Mouse (Mus musculus) heart, embryonic 16.5 days (tissue): ENCODE data around the gene Dguok. TPM values are rescaled to one million over a fixed set of nuclear protein-coding genes. Genes with fewer than 3 reads are reported as not detected.

Experiments used
- ATAC-seq: fragments of 200-750 bp; cut with Nextera tagmentation; replicated peaks from 2 replicates; pipeline ENCODE4 v1.8.0; 2017; ENCODE audit warnings: moderate number of reproducible peaks; ENCODE audit not compliant: insufficient read depth, low FRiP score; ENCODE audit errors: extremely low read depth
- H3K27ac ChIP-seq: fragments of 300-500 bp; sonication (generic); 2 replicates; pipeline ENCODE4 v1.5.1; 2014; ENCODE audit warnings: mild to moderate bottlenecking, low read length, control low read depth, moderate library complexity
- H3K27me3 ChIP-seq: fragments of 300-500 bp; sonication (generic); 2 replicates; pipeline ENCODE4 v1.6.1; 2014; ENCODE audit warnings: low read length, mixed read lengths; ENCODE audit not compliant: control insufficient read depth, insufficient read depth
- H3K36me3 ChIP-seq: fragments of 300-500 bp; sonication (generic); 2 replicates; pipeline ENCODE4 v1.6.1; 2014; ENCODE audit not compliant: control insufficient read depth, insufficient read depth
- H3K4me1 ChIP-seq: fragments of 300-500 bp; sonication (generic); 2 replicates; pipeline ENCODE4 v1.6.1; 2014; ENCODE audit warnings: low read length, mixed read lengths; ENCODE audit not compliant: control insufficient read depth, insufficient read depth
- H3K4me2 ChIP-seq: fragments of 300-500 bp; sonication (generic); 2 replicates; pipeline ENCODE4 v1.6.1; 2014; ENCODE audit warnings: low read depth, mild to moderate bottlenecking, control low read depth, low read length
- H3K4me3 ChIP-seq: fragments of 300-500 bp; sonication (generic); 2 replicates; pipeline ENCODE4 v1.5.1; 2014; ENCODE audit warnings: mild to moderate bottlenecking, control low read depth, low read length
- H3K9ac ChIP-seq: fragments of 300-500 bp; sonication (generic); 2 replicates; pipeline ENCODE4 v1.6.1; 2014; ENCODE audit warnings: low read length, control low read depth
- H3K9me3 ChIP-seq: fragments of 300-500 bp; sonication (generic); replicated peaks from 2 replicates; pipeline ENCODE4 v1.6.1; 2016; ENCODE audit warnings: low read length; ENCODE audit not compliant: control insufficient read depth
- WGBS: fragments of 180-500 bp; shearing (Covaris S2); extraction: QIAGEN DNeasy Blood & Tissue Kit; methylation state at CpG from one replicate; pipeline ENCODE4 v1.1.7; 2014; 5-methylcytosine and 5-hydroxymethylcytosine counted together
- polyA plus RNA-seq: library from polyadenylated mRNA; unstranded; fragments of >200 nt; fragmentation: Nextera tagmentation; extraction: Ambion mirVana; gene quantifications from 2 replicates; pipeline ENCODE4 v1.2.1, GENCODE M21; 2015

Dguok gene
- polyA plus RNA-seq, 1 experiment from 2014 or later = 57.6 TPM

- no peaks in the 10 kb centered on the region for H3K27me3 ChIP-seq
- ATAC-seq = no peak
- no peak overlapping the region for H3K4me3 ChIP-seq
- WGBS = 84% methylated on average over 3 of the region's 3 CpGs
- no peak overlapping the region for H3K27ac ChIP-seq
- H3K9ac ChIP-seq = no peak overlapping the region
- H3K9me3 ChIP-seq = no peaks in the 10 kb centered on the region
- no peak overlapping the region for H3K4me2 ChIP-seq
- H3K36me3 ChIP-seq = no peaks in the 10 kb centered on the region; the same call in 1 of the 2 replicates
- H3K4me1 ChIP-seq = peaks cover 47% of the 10 kb centered on the region
Measured at GRCm38 (mm10) chr6:83437225-83437624, 69.5 kb downstream of the Dguok start.

- no peak overlapping the region for H3K9ac ChIP-seq
- H3K9me3 ChIP-seq = no peaks in the 10 kb centered on the region
- no peak overlapping the region for H3K4me2 ChIP-seq
- ATAC-seq = no peak
- peaks cover 42% of the 10 kb centered on the region for H3K4me1 ChIP-seq
- H3K27ac ChIP-seq = no peak overlapping the region
- no peaks in the 10 kb centered on the region; the same call in 1 of the 2 replicates for H3K36me3 ChIP-seq
- 72% methylated on average over 4 of the region's 4 CpGs for WGBS
- no peak overlapping the region for H3K4me3 ChIP-seq
- no peaks in the 10 kb centered on the region for H3K27me3 ChIP-seq
Measured at GRCm38 (mm10) chr6:83436547-83436946, 70.2 kb downstream of the Dguok start.

GRCm38 (mm10) chr6:83435174-83435573 is 71.6 kb downstream of the Dguok start:
- H3K4me2 ChIP-seq = no peak overlapping the region
- 57% methylated on average over 5 of the region's 5 CpGs for WGBS
- no peaks in the 10 kb centered on the region for H3K27me3 ChIP-seq
- H3K9me3 ChIP-seq = no peaks in the 10 kb centered on the region
- H3K27ac ChIP-seq = no peak overlapping the region
- H3K4me1 ChIP-seq = peaks cover 37% of the 10 kb centered on the region
- ATAC-seq = no peak
- no peaks in the 10 kb centered on the region; the same call in 1 of the 2 replicates for H3K36me3 ChIP-seq
- H3K4me3 ChIP-seq = no peak overlapping the region
- no peak overlapping the region for H3K9ac ChIP-seq

GRCm38 (mm10) chr6:83433546-83433945 is 73.2 kb downstream of the Dguok start:
- 72% methylated on average over 4 of the region's 4 CpGs for WGBS
- no peak overlapping the region for H3K9ac ChIP-seq
- ATAC-seq = no peak
- H3K9me3 ChIP-seq = no peaks in the 10 kb centered on the region
- H3K27me3 ChIP-seq = no peaks in the 10 kb centered on the region
- H3K4me1 ChIP-seq = peaks cover 25% of the 10 kb centered on the region
- H3K4me3 ChIP-seq = no peak overlapping the region
- H3K36me3 ChIP-seq = no peaks in the 10 kb centered on the region; the same call in 1 of the 2 replicates
- no peak overlapping the region for H3K27ac ChIP-seq
- H3K4me2 ChIP-seq = no peak overlapping the region

GRCm38 (mm10) chr6:83432966-83433365 is 73.8 kb downstream of the Dguok start:
- Histone ChIP-seq H3K4me1 (peaks cover 25% of the 10 kb centered on the region), H3K4me3 (no peak overlapping the region), H3K4me2 (no peak overlapping the region), H3K9me3 (no peaks in the 10 kb centered on the region), H3K27ac (no peak overlapping the region), H3K9ac (no peak overlapping the region), H3K27me3 (no peaks in the 10 kb centered on the region), H3K36me3 (no peaks in the 10 kb centered on the region; the same call in 1 of the 2 replicates)
- WGBS = 81% methylated on average over 7 of the region's 7 CpGs
- no peak for ATAC-seq

Other genes with a start within 250 kb of the Dguok start
- 26.9 and 28.3 TPM in 2 replicates for gene Mthfd2, start 181.1 kb downstream of the Dguok start, polyA plus RNA-seq
- 35.4 and 35.8 TPM in 2 replicates for gene Mob1a, start 181.0 kb downstream of the Dguok start, polyA plus RNA-seq
- gene Bola3, start 157.8 kb downstream of the Dguok start, polyA plus RNA-seq = 259 and 264 TPM in 2 replicates
- 29.0 and 29.3 TPM in 2 replicates for gene Tet3, start 47.9 kb downstream of the Dguok start, polyA plus RNA-seq
- 24.2 and 32.8 TPM in 2 replicates for gene Actg2, start 29.3 kb upstream of the Dguok start, polyA plus RNA-seq
- gene Stambp, start 65.8 kb upstream of the Dguok start, polyA plus RNA-seq = 24.4 and 26.6 TPM in 2 replicates
- 0.20 and 0.87 TPM in 2 replicates for gene Clec4f, start 149.2 kb upstream of the Dguok start, polyA plus RNA-seq
- 0.41 and 0.42 TPM in 2 replicates for gene Cd207, start 170.9 kb upstream of the Dguok start, polyA plus RNA-seq
- gene Vax2, start 204.3 kb upstream of the Dguok start, polyA plus RNA-seq = not detected in 2 replicates
- 0.09 and 0.32 TPM in 2 replicates for gene Atp6v1b1, start 236.0 kb upstream of the Dguok start, polyA plus RNA-seq